Mouse (Mus musculus) liver, postnatal 0 days (tissue): ENCODE data around the gene Lamb1.

Experiments
- CTCF ChIP-seq: sonication (generic); IDR thresholded peaks from 2 replicates; pipeline ENCODE4 v1.5.1; 2016; ENCODE audit warnings: antibody characterized with exemption, low read depth
- EP300 ChIP-seq: IDR thresholded peaks from 2 replicates; pipeline ENCODE4 v1.6.1; 2016; ENCODE audit warnings: antibody characterized with exemption, low read depth, mild to moderate bottlenecking

DNA sequence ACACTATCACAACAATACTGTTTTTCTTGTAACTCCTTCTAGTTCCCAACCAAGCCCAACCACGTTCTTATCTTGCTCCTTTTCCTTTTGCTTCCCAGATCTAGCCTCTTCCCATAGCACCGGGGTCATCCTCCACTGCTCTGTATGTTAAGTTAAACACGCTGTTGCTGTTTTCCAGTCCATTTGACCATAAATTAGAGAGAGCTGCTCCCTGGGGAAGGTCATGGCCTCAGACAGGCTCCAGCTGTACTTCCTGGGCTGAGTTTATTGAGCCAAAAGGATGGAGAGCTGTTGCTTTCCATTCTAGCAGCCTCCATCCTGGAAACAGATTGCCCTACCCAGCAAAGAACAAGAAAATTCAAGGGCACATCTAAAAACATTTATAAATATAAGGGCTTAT, 16.9 kb upstream of the Lamb1 start:
- TF ChIP-seq CTCF: no peak
- TF ChIP-seq EP300: no peak
